Mouse (Mus musculus): Measurements from ENCODE around the gene Egr4. TPM values are rescaled to one million over a fixed set of nuclear protein-coding genes. Genes with fewer than 3 reads are reported as not detected.

The Egr4 gene
- total RNA-seq (2015; ENCODE audit: low replicate concordance): not detected in 2 replicates
- total RNA-seq (2017; ENCODE audit: low replicate concordance): not detected in 2 replicates

DNA sequence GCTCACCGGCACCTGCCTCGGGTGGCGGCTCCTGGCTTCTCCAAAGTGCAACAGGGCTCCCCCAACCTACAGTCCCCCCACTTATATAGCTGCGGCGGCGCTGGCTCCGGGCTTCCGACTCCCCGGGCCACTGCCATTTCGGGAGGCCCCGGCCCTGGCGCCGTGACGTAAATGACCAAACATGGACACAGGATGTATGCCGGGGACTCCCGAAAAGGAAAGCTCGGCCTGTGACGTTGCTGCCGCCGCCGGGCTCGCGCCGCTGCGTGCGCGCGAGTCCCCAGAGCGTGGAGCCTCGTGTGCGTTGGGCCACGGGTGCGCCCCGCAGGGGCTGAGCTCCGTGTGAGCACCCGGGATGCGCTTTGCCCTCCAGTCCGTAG, at the start of gene Egr4:
TSS of gene Egr4 (minus strand) at position 59 of the 380 bp plus-strand sequence.
- ATAC-seq (replicated peaks; ENCODE audit: low FRiP score, poor library complexity, severe bottlenecking): no peak

DNA sequence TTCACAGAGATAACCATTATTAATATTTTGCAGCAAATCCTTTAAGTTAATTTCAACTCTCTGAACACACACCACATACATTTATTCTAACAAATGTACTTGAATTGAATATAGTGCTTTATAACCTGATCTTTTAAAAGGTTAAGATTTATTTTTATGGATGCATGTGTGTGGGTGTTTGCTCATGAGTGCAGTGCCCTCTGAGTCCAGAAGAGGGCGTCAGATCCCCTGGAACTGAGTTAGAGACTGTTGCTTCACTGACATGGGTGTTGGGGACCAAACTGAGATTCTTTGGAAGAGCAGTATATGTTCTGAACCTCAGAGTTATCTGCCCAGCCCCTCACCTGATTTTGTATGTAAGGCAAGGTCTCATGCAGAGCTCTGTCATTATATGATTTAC, 49.0 kb upstream of the Egr4 start:
- ATAC-seq (replicated peaks; ENCODE audit: low FRiP score, poor library complexity, severe bottlenecking): no peak

DNA sequence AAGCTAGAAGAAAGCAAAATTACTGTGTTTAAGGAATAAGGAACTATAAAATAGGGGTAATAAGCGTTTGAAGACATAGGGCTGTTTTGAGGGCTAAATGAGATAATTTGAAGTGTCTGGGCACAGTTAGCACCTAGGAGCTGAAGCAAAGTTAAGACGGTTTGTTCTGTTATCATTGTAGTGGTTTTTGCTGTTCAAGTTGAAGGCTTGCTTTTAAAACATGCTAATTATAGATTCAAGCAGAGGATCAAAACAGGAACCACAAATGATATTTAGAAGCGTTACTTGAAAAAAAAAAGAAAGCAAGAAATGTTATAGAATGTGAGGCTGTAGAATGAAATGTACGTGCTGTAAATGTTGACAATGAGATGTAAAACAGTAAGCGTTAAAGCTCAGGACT, 34.3 kb upstream of the Egr4 start:
- ATAC-seq (replicated peaks; ENCODE audit: low FRiP score, poor library complexity, severe bottlenecking): no peak

DNA sequence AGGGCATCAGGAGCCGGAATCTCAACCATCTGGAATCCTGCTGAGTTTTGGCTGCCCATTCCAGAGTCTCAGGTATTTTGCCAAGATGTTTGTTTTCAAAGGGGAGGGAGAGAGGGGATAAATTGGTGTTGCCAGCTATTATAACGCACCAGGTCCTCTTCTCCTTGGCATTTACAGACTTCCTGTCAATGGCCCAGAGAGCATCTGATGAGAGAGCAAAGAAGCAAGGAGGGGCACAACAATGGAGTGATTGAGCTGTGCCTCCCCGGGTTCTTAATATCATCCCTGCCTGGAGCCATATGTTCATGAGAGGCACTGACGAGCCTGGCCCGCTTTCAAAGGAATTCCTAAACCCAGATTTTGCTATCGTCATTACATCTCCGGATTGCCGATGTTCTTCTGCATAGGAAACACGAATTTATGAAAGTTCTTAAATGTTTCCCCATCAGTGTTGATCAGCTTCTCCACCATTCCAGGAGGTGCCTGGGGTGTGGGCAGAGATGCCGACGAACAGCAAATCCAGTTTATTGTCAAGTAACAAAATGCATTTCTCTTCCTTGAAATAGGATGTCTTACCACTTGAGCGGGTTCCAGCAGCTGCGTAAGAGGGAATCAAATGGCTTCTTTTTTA, 31.0 kb upstream of the Egr4 start:
- ATAC-seq (replicated peaks; ENCODE audit: low FRiP score, poor library complexity, severe bottlenecking): no peak

DNA sequence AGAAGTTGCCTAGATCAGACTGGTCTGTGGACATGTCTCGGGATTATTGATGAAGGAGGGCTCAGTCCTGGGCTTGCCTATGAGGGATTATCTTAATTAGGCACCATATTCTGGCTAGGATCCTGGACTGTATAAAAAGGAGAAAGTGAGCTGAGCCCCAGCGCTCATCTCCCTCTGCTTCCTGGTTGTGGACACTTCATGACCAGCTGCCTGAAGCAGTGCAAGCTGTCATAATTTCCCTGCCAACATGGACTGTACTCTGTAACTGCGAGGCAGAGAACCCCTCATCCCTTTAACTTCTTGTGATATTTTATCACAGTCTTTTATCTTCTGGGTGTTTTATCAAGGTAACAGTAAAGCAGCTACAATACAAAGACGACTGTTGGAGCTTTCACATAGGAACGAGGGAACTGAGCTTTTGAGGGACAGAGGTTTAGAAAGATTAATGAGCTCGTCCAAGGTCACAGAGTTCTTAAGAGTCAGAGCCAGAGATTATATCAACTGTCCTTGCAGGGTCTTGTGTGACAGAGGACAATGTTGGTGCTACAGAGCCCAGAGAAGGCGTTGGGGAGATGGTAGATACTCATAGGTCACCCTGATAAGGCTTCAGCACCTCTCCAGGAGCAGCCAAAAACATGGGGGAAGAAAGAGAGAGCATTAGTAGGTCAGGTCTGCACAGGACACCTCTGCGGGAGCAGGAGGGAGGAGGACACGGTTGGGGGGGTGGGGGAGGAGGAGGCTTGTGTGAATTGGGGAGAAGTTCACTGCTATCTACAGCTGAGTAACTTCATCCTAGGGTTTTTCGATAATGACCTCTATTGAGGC, 30.2 kb upstream of the Egr4 start:
- no peak for ATAC-seq (replicated peaks; ENCODE audit: low FRiP score, poor library complexity, severe bottlenecking)

- no peak for ATAC-seq (replicated peaks; ENCODE audit: low FRiP score, poor library complexity, severe bottlenecking)
Measured at GRCm38 (mm10) chr6:85522825-85523224, 9.4 kb upstream of the Egr4 start.

DNA sequence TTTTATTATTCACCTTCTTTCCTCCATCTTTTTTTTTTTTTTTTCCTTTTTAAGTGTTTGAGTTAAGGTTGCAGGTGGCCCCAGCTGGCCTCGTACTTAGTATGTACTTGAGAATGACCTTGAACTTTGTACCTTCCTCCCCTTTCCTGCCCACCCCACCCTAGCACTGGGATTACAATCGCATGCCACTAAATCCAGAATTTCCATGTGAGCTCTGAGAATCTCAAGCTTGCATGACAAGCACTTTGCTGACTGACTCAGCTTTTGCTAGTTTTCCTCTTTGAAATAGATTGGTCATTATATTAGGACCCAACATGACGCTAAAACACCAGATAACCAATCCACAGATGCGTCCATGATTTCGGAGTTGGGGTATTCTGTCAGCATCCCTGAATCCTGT, 8.6 kb upstream of the Egr4 start:
- ATAC-seq (replicated peaks; ENCODE audit: low FRiP score, poor library complexity, severe bottlenecking): no peak

- no peak for ATAC-seq (replicated peaks; ENCODE audit: low FRiP score, poor library complexity, severe bottlenecking)
Measured at GRCm38 (mm10) chr6:85518091-85518693, 4.8 kb upstream of the Egr4 start.

GRCm38 (mm10) chr6:85515941-85516340, 2.6 kb upstream of the Egr4 start:
- no peak for ATAC-seq (replicated peaks; ENCODE audit: low FRiP score, poor library complexity, severe bottlenecking)

DNA sequence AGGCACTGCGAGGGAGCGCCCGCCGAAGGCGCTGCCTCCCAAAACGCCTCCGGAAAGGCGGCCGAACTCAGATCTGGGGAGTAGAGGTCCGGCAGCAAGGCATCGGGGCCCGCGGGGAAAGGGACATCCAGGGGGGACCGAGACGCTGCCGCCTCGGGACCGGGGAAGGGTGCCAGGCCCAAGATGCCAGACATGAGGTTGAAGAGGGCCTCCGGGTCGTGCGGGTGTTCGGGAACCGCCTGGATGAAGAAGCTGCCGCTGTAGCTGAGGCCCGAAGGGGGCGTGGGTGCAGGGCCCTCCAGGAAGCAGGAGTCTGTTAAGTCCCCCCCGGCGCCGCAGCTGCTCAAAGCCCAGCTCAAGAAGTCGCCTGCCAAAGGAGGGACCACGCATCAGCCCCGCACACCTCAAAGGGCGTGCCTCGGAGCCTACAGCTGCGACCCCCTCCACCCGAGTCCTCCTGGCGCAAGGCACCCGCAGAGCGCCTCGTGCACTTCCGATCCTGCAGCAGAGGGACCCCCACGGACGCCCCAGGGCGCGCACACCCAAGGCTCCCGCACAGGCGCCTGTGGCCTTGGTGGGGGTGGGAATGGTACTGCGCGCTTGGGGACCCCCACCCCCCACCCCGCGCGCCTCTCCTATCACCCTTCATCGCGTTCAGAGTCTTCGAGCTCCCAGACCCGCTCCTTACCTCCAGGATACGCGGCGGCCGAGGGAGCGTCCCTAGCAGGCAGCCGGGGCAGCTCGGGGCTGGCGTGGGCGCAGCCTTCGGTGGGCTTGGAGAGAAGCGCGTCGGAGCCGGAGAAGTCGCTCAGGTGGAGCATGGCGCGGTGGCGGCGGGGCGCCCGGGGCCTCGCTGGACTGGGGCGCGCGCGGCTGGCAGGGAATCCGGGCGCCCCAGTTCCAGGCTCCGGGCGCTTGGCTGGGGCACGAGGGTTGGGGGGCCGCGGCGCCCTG, 535 bp downstream of the Egr4 start:
- ATAC-seq (replicated peaks; ENCODE audit: low FRiP score, poor library complexity, severe bottlenecking): no peak; the same call in 1 of the 2 replicates

DNA sequence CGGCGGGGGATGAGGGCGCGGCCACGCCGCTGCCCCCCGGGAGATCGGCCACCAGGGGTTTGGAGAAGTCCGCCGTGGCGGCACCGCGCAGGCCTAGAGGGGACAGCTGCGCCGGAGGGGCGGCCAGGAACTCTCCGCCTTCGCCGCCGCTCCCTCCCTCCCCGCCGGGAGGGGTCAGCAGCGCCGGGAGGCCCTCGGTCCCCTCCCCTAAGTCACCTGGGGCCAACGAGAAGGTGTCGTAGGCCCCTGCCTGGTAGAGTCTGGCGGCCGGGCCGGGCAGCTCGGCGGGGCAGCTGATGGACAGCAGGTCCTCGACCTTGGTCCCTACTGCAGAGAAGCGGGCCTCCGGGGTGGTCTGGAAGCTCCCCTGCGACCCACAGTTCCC, 1.3 kb downstream of the Egr4 start:
- no peak for ATAC-seq (replicated peaks; ENCODE audit: low FRiP score, poor library complexity, severe bottlenecking)

DNA sequence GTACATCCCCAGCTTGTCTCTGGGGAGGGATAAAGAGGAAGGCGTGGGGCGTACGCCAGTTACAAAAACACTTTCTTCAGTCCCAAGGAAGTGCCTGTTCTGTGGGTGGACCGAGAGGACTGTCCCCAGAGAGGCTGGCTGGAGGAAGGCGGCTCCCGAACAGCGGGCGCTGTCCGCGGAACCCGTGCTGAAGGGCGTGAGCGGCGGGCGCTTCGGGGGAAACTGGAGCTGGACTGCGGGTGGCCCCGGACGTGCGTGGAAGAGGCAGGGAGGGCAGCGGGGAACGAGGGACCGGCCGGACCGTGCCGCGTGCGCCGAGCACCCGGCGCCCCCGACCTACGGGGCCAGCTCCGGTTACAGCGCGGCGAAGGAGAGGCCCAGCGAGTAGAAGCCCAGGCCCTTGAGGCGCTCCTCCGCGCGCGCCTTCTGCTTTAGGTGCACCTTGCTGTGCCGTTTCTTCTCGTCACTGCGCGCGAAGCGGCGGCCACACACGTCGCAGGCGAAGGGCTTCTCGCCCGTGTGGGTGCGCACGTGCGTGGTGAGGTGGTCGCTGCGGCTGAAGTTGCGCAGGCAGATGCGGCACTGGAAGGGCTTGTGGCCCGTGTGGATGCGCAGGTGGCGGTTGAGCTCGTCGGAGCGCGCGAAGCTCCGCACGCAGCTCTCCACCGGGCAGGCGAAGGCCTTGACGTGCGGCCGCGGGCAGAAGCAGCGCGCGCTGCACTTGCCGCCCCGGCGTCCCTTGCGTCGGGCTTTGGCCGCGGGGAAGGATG, 1.9 kb downstream of the Egr4 start:
- no peak for ATAC-seq (replicated peaks; ENCODE audit: low FRiP score, poor library complexity, severe bottlenecking)

- ATAC-seq (replicated peaks; ENCODE audit: low FRiP score, poor library complexity, severe bottlenecking): no peak
Measured at GRCm38 (mm10) chr6:85510476-85510875, 2.9 kb downstream of the Egr4 start.

DNA sequence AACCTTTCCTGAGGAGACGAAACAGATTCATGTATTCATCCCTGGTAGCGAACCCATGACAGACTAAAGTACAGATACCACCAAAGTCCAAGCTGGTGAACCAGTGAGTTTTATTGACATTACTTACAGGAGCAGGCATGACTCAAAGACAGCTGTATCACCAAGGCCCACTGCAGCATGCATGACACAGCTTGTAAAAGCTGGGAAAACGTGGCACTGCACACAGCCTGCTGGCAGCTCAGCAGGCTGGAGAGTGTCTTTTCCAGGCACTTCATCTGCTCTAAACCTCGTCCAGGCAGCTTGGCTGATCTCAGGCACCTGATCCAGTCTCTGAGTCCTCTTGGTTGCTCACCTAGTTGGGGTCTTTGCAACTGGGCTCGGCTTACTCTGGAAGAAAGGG, 4.8 kb downstream of the Egr4 start:
- no peak for ATAC-seq (replicated peaks; ENCODE audit: low FRiP score, poor library complexity, severe bottlenecking)

- ATAC-seq (replicated peaks; ENCODE audit: low FRiP score, poor library complexity, severe bottlenecking): no peak
Measured at GRCm38 (mm10) chr6:85504908-85505307, 8.5 kb downstream of the Egr4 start.

DNA sequence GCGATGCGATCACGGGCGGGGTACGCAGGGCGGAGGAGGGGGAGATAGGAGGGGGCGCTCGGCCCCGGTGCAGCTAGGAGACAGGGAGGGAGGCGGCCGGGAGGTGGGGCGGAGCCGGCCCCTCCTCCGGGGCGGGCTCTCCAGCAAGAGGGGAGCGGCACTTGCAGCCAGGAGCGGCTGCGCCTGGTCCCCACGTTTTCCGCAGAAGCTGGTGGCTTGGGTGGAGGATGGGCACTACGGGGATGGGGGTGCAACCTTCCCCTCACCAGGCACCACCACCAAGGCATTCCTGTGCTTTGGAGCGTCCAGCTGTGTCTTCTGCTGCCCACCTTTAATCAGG, 10.5 kb downstream of the Egr4 start, which contains the start of gene Fbxo41:
TSS of gene Fbxo41 (minus strand) at position 84 of the 340 bp plus-strand sequence.
- no peak for ATAC-seq (replicated peaks; ENCODE audit: low FRiP score, poor library complexity, severe bottlenecking)

DNA sequence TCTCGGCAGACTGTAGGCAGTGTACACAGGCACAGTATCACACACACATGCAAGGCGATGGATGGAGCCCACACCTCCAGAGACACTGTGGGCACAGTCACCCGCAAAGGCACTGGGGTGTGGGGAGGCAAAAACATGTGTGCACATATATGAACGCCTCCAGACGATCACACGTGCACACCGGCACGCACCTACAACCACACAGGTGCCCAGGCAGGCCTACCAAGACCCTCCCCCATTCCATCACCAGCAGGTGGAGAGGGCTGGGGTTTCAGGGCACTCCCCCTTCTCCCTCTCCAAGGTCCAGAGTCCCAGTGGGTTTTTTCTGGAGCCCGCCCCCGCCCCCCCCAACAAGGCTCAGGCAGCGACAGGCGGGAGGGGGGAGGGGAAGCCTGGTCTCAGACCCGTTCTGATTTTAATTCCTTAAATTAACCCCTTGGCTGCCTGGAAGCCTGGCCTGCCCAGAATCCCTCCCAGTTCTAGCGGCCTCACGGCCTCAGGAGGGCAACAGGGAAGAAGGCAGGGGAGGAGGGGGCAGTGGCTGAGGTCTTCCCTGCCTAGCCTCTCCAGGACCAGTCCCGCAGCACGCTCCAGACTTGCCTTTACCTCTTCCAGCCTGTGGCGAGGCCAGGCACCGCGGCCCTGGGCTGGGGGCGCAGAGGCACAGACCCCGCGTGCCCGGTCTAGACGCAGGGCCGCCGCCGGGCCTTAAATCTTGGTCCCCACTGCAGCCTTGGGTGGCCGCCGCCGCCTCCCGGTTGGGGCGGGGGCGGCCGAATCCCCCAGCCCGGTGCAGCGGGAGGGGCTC, 11.1 kb downstream of the Egr4 start:
- no peak for ATAC-seq (replicated peaks; ENCODE audit: low FRiP score, poor library complexity, severe bottlenecking)

GRCm38 (mm10) chr6:85501571-85502102, 11.8 kb downstream of the Egr4 start:
- ATAC-seq (replicated peaks; ENCODE audit: low FRiP score, poor library complexity, severe bottlenecking): no peak
